Mouse (Mus musculus): ENCODE results near the gene Parva. TPM values are rescaled to one million over a fixed set of nuclear protein-coding genes. Genes with fewer than 3 reads are reported as not detected.
A peak's percentile ranks its signal among the peaks of the same experiment; 100 is the strongest.

Gene Parva
- polyA plus RNA-seq, 1 experiment from 2014 or later: 37.4 TPM

DNA sequence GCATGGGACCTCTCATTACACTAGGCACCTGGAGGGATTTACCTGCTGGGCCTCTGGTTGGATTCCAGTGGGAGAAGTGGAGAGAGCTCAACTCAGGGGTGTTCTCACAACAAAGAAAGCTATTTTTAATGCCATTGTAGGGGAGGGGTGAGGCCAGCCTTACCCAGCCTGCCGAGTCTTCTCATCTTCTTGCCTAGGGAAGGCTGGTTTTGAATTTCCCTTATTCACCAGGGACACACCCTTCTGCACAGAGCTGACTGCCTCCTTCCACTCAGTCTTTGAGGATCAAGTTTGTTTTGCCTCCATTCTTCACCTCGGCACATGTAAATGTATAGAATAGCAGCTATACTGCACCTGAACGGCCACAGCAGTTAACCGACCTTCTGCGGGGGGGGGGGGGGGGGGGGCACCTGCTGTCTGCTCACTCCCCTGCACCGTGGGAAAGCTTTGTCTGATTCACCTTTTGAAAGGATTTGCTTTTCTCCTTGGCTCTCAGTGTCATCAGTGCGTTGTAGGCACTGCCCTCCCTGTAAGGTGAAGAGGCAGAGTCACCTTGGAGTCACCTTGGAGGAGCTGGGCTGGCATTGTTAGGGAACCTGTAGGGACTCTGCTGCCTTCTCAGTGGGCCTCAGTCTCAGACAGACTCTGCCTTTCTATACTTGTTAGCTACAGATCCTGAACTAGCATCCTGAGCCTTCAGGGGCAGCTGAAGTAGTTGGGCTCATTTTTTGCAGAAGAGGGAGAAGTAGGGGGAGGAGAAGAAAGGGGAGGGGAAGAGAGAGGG is 10.4 kb upstream of the Parva start:
- Histone ChIP-seq H3K36me3 (ENCODE audit: control insufficient read depth, insufficient read depth) (no peaks in the 10 kb centered on the region), H3K9me3 (ENCODE audit: control insufficient read depth) (no peaks in the 10 kb centered on the region), H3K27ac (ENCODE audit: low read depth, low read length) (no peak overlapping the region), H3K4me1 (replicated peaks; ENCODE audit: control insufficient read depth, insufficient read depth, low read length) (0 out of 2 replicates have a peak, but pooled peaks cover 2% of the 10 kb centered on the region), H3K9ac (ENCODE audit: low read depth, low read length) (no peak overlapping the region), H3K27me3 (replicated peaks; ENCODE audit: control insufficient read depth, insufficient read depth, low read length) (no peaks in the 10 kb centered on the region), H3K4me3 (ENCODE audit: low read depth, low read length) (no peak overlapping the region), H3K4me2 (replicated peaks; ENCODE audit: low read depth) (peak overlapping the region; percentile 49; the same call in 1 of the 2 replicates)
- no peak for TF ChIP-seq CTCF (IDR thresholded peaks at IDR 0.05; ENCODE audit: low read depth)
- ATAC-seq: no peak
- WGBS: 23% methylated on average over 7 of the region's 7 CpGs

DNA sequence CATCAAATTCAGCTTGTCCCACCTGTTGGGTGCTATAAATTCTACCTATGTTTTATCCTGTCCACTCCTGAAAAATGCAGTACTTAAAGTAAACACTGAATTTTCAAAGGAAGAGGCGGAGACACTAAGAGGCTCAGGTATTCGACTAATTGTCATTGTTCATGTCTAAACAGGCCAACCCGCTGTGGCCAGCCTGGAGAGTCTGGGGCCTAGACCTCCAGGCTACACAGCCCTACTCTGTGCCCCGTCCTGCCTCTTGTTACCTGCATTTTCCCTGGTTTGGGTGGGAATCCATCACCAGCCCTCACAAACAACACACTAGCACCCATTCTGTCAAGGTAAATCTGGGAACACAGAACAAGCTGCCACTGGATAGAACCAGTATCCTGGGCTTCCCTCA is 9.7 kb upstream of the Parva start:
- ATAC-seq: no peak
- 81% methylated on average over 4 of the region's 4 CpGs for WGBS

DNA sequence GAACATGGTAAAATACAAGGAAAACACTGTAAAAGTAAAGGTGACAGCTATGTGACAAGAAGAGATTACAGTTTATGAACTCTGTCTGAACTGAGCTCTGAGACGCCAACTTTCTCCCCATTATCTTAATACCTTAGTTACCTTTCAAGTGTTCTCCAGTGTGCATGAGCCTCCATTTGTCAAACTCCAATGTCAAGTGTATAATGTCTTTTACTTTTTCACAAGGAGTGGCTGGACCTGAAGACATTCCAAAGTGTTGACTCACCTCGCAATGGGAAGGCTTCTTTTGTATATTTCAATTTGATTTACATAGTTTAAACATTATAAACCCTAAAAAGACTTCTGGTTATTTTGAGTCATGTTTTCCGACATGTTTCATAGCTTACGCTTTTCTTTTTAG is 3.9 kb upstream of the Parva start:
- no peaks in the 10 kb centered on the region for H3K4me1 ChIP-seq (replicated peaks; ENCODE audit: control insufficient read depth, insufficient read depth, low read length)
- H3K4me3 ChIP-seq (ENCODE audit: low read depth, low read length): no peak overlapping the region
- WGBS: 63% methylated on average over 4 of the region's 4 CpGs
- no peaks in the 10 kb centered on the region for H3K36me3 ChIP-seq (ENCODE audit: control insufficient read depth, insufficient read depth)
- H3K27me3 ChIP-seq (replicated peaks; ENCODE audit: control insufficient read depth, insufficient read depth, low read length): no peaks in the 10 kb centered on the region
- no peaks in the 10 kb centered on the region for H3K9me3 ChIP-seq (ENCODE audit: control insufficient read depth)
- no peak for TF ChIP-seq CTCF (IDR thresholded peaks at IDR 0.05; ENCODE audit: low read depth)
- H3K9ac ChIP-seq (ENCODE audit: low read depth, low read length): no peak overlapping the region
- H3K27ac ChIP-seq (ENCODE audit: low read depth, low read length): no peak overlapping the region
- no peak for ATAC-seq
- no peak overlapping the region for H3K4me2 ChIP-seq (replicated peaks; ENCODE audit: low read depth)

More for the DNA sequence above, 9.7 kb upstream of the Parva start:
- no peak overlapping the region for H3K4me2 ChIP-seq (replicated peaks; ENCODE audit: low read depth)
- no peaks in the 10 kb centered on the region for H3K27me3 ChIP-seq (replicated peaks; ENCODE audit: control insufficient read depth, insufficient read depth, low read length)
- no peaks in the 10 kb centered on the region for H3K9me3 ChIP-seq (ENCODE audit: control insufficient read depth)
- no peaks in the 10 kb centered on the region for H3K36me3 ChIP-seq (ENCODE audit: control insufficient read depth, insufficient read depth)
- H3K4me3 ChIP-seq (ENCODE audit: low read depth, low read length): no peak overlapping the region
- no peak for TF ChIP-seq CTCF (IDR thresholded peaks at IDR 0.05; ENCODE audit: low read depth)
- H3K9ac ChIP-seq (ENCODE audit: low read depth, low read length): no peak overlapping the region
- H3K4me1 ChIP-seq (replicated peaks; ENCODE audit: control insufficient read depth, insufficient read depth, low read length): 0 out of 2 replicates have a peak, but pooled peaks cover 2% of the 10 kb centered on the region
- no peak overlapping the region for H3K27ac ChIP-seq (ENCODE audit: low read depth, low read length)

DNA sequence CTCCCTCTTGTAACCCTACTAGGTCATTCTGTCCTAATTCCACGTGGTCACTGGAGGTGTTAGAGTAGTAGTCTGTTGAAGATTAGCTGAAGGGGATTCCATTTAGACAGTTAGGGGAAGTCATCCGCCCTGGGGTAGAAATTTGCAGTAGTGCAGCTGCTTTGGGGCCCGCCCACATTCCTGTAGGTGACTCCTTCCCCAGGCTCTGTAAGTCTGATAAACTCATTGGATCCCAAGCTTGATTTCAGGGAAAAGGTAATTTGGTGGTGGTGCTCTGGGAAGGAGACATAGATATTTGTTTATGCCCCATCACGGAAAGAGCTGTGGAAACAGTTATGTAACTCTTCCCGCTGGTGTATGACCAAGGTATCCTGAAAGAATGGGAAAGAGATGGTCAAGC is 494 bp upstream of the Parva start:
- 0 out of 2 replicates have a peak overlapping the region, but pooled peaks have one; percentile 94 for H3K27ac ChIP-seq (ENCODE audit: low read depth, low read length)
- H3K4me1 ChIP-seq (replicated peaks; ENCODE audit: control insufficient read depth, insufficient read depth, low read length): no peaks in the 10 kb centered on the region
- H3K9ac ChIP-seq (ENCODE audit: low read depth, low read length): no peak overlapping the region
- H3K27me3 ChIP-seq (replicated peaks; ENCODE audit: control insufficient read depth, insufficient read depth, low read length): no peaks in the 10 kb centered on the region
- no peaks in the 10 kb centered on the region for H3K36me3 ChIP-seq (ENCODE audit: control insufficient read depth, insufficient read depth)
- no peak for ATAC-seq
- no peaks in the 10 kb centered on the region for H3K9me3 ChIP-seq (ENCODE audit: control insufficient read depth)
- no peak for TF ChIP-seq CTCF (IDR thresholded peaks at IDR 0.05; ENCODE audit: low read depth)
- 48% methylated on average over 5 of the region's 5 CpGs for WGBS
- H3K4me2 ChIP-seq (replicated peaks; ENCODE audit: low read depth): peak overlapping the region; percentile 93
- no peak overlapping the region for H3K4me3 ChIP-seq (ENCODE audit: low read depth, low read length)

DNA sequence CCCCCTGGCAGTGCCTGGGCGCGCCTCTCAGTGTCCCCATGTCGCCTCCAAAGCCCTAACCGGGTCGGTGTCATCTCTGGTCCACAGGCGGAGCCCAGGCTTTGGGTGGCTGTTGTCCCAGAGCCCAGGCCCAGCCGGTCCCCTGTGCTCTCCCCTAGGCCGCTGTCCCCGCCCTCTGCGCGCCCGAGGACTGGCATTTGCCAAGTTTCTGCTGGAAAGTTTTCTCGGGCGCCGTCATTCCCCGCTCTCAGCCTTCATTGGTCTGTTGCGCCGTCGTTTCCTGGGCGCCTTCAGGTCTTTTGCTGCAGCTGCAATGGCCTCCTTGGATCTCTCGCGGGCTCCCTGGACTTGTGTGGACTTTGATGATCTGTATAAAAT is 842 bp downstream of the Parva start:
- peak; percentile 17; the same call in 1 of the 2 replicates for TF ChIP-seq CTCF (IDR thresholded peaks at IDR 0.05; ENCODE audit: low read depth)
- no peaks in the 10 kb centered on the region for H3K4me1 ChIP-seq (replicated peaks; ENCODE audit: control insufficient read depth, insufficient read depth, low read length)
- H3K36me3 ChIP-seq (ENCODE audit: control insufficient read depth, insufficient read depth): no peaks in the 10 kb centered on the region
- ATAC-seq: peak; percentile 87
- no peaks in the 10 kb centered on the region for H3K27me3 ChIP-seq (replicated peaks; ENCODE audit: control insufficient read depth, insufficient read depth, low read length)
- peak overlapping the region; percentile 94 for H3K27ac ChIP-seq (ENCODE audit: low read depth, low read length)
- H3K4me2 ChIP-seq (replicated peaks; ENCODE audit: low read depth): peak overlapping the region; percentile 93
- no peaks in the 10 kb centered on the region for H3K9me3 ChIP-seq (ENCODE audit: control insufficient read depth)
- peak overlapping the region; percentile 86 for H3K4me3 ChIP-seq (ENCODE audit: low read depth, low read length)
- peak overlapping the region; percentile 94 for H3K9ac ChIP-seq (ENCODE audit: low read depth, low read length)
- 1% methylated on average over 22 of the region's 22 CpGs for WGBS

DNA sequence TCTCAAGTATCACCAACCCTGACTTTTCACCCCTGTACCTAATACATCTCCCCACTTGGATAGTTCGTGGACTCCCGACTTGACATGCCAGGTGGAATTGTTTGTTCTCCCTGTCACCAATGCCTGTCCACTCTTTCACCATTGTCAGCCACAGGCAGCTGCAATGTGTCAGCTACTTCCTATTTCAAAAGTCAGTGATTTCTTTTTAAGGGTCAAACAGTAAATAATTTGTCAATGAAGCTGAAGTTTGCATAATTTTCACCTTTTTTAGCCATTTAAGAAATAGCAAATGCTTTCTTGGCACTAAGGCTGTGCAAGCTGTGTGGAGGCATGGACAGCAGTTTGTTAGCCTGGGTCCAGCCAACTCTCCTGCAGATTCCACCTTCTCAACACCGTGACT is 12.5 kb downstream of the Parva start:
- H3K9ac ChIP-seq (ENCODE audit: low read depth, low read length): no peak overlapping the region
- H3K9me3 ChIP-seq (ENCODE audit: control insufficient read depth): no peaks in the 10 kb centered on the region
- no peak overlapping the region for H3K4me3 ChIP-seq (ENCODE audit: low read depth, low read length)
- H3K4me2 ChIP-seq (replicated peaks; ENCODE audit: low read depth): no peak overlapping the region
- 60% methylated on average over 3 of the region's 3 CpGs for WGBS
- H3K27ac ChIP-seq (ENCODE audit: low read depth, low read length): no peak overlapping the region
- ATAC-seq: no peak
- no peaks in the 10 kb centered on the region for H3K36me3 ChIP-seq (ENCODE audit: control insufficient read depth, insufficient read depth)
- H3K4me1 ChIP-seq (replicated peaks; ENCODE audit: control insufficient read depth, insufficient read depth, low read length): peaks cover 11% of the 10 kb centered on the region
- H3K27me3 ChIP-seq (replicated peaks; ENCODE audit: control insufficient read depth, insufficient read depth, low read length): no peaks in the 10 kb centered on the region
- TF ChIP-seq CTCF (IDR thresholded peaks at IDR 0.05; ENCODE audit: low read depth): no peak
